Mouse (Mus musculus) lung, adult 2 months (tissue): ENCODE data around the gene Dtnb.

Experiments used
- CTCF ChIP-seq: fragments of 200-500 bp; IDR thresholded peaks from 2 replicates; pipeline ENCODE4 v1.5.1; 2011; ENCODE audit warnings: mild to moderate bottlenecking, low read length, control low read depth; ENCODE audit not compliant: insufficient read depth
- POLR2A ChIP-seq: fragments of 200-500 bp; IDR thresholded peaks from 2 replicates; pipeline ENCODE4 v1.6.1; 2011; ENCODE audit warnings: low read depth, mild to moderate bottlenecking, control low read depth, low read length, borderline replicate concordance; ENCODE audit errors: extremely low read depth

DNA sequence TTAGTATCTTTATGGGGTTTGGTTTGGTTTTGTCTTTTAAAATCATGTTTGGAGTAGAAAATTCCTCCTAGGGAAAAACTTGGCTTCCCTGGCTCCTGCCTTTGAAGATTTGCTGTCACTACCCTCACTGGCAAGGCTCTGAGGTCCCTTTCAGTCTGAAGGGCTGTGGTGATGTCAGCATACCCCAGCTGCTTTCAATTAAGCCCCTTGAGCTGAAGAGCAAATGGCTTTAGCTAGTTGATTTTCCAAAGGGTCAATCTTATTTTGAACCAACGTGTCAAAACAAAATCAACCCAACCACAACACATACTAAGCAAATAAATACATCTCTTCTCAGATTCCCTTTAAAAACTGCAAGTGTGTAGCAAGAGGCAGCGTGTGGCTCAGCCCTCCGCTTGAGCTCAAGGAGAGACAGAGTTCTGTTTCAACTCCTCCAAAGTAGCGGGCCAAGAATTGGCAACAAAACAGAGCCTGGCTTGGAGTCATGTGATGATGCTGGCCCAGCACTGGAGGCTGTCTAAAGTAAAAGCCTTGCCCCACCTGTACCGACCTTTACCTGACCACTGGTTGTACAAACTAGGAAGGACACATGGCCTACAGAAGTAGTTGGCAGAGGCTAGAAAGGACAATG, 216.4 kb downstream of the Dtnb start:
- TF ChIP-seq CTCF (no peak), POLR2A (no peak)
